Mouse (Mus musculus) left cerebral cortex, postnatal 14 days (tissue): ENCODE data around the gene Tlx3. TPM values are rescaled to one million over a fixed set of nuclear protein-coding genes. Genes with fewer than 3 reads are reported as not detected.

Source experiments
- DNase-seq, 2 experiments: peaks; one replicate each; pipeline ENCODE4 v3.0.0; 2021 to 2022; ENCODE audit warnings: low spot score in 2 of 2, mixed read lengths in 1 of 2
- intact Hi-C: fragments of 180-260 bp; cut with DNase I; formaldehyde crosslinking; loops from one replicate; pipeline ENCODE4 v1.15.1; 2025
- total RNA-seq, 2 experiments: library from RNA; stranded (reverse); gene quantifications; 2 replicates each; pipeline ENCODE4 v1.2.3; 2021

The Tlx3 gene
- total RNA-seq, 2 experiments from 2014 or later = not detected

- no peak for DNase-seq
- intact Hi-C loops = loop anchor here (5.0 to 10.0 kb wide), 2 partner anchors 419 to 532 kb away; no protein-coding TSS in a partner anchor
Observed at GRCm38 (mm10) chr11:33156436-33157015, 46.9 kb downstream of the Tlx3 start.

- no peak for DNase-seq
- intact Hi-C loops = loop anchor here (10.0 kb wide), 1 partner anchor 530 kb away; no protein-coding TSS in a partner anchor
Observed at GRCm38 (mm10) chr11:33154459-33154858, 48.9 kb downstream of the Tlx3 start.

- intact Hi-C loops = loop anchor here (10.0 kb wide), 1 partner anchor 528 kb away; no protein-coding TSS in a partner anchor
Observed at GRCm38 (mm10) chr11:33152997-33153396, 50.4 kb downstream of the Tlx3 start.

GRCm38 (mm10) chr11:33151780-33152145 is 51.6 kb downstream of the Tlx3 start:
- intact Hi-C loops = loop anchor here (10.0 kb wide), 1 partner anchor 527 kb away; no protein-coding TSS in a partner anchor
- no peak for DNase-seq

More at GRCm38 (mm10) chr11:33152997-33153396, 50.4 kb downstream of the Tlx3 start:
- no peak for DNase-seq

- intact Hi-C loops = loop anchor here (10.0 kb wide), 1 partner anchor 526 kb away; no protein-coding TSS in a partner anchor
- no peak for DNase-seq
Observed at GRCm38 (mm10) chr11:33151128-33151779, 52.1 kb downstream of the Tlx3 start.

Other genes with a start within 250 kb of the Tlx3 start
- gene Fgf18, start 56.2 kb downstream of the Tlx3 start, total RNA-seq = 1 to 10 TPM; 2.5 to 3.7 TPM
- gene Npm1, start 40.4 kb downstream of the Tlx3 start, total RNA-seq = 100 to 1,000 TPM; 157 to 166 TPM
- not detected for gene Gm12117, start 73.1 kb upstream of the Tlx3 start, total RNA-seq